Mouse (Mus musculus): ENCODE measurements around the gene Hsf2bp.

The Hsf2bp gene

GRCm38 (mm10) chr17:32036509-32037438 lies 625 bp upstream of the Hsf2bp start:
- DNase-seq (ENCODE audit: extremely low read depth, insufficient read length, low spot score) = no peak

GRCm38 (mm10) chr17:32034322-32034721 lies 1.8 kb downstream of the Hsf2bp start:
- DNase-seq (ENCODE audit: extremely low read depth, insufficient read length, low spot score) = no peak

- no peak for DNase-seq (ENCODE audit: extremely low read depth, insufficient read length, low spot score)
Observed at GRCm38 (mm10) chr17:32031684-32032083, 4.5 kb downstream of the Hsf2bp start.

DNA sequence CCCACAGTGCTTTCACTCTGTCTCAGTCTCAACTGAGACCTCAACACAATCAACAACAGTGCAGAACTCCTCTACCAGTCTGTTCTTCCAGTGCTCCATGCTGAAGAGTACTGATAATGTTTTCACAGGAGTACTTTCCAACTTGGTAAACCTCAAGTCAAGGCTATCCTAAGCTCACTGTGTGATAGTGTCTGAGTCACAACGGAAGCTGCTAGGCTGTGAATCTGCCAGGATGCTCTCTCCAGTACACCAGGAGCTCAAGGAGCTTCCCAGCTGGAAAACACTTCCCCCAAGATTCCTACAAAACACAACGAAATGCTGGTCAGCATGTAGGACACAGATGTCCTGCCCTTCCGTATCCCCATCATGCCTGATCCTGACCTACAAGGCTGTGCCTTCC lies 7.8 kb downstream of the Hsf2bp start:
- DNase-seq (ENCODE audit: extremely low read depth, insufficient read length, low spot score) = no peak

DNA sequence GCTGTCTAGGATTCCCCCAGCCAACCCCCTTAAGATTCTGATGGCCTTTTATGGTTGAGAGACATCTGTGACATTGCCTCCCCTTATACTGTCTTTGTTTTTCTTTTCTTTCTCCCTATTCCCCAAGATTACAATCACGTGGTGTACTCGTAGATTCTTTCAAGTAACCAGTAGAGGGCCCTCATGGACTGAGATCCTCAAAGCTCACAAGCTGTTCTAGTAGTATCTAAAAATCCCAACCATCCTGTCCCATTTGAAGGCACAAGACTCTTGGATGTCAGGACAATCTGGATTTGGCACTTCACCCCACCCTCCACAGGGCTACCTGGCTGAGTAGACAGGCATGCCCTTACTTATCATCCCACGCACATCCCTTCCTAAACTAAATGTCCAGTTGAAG lies 8.5 kb downstream of the Hsf2bp start:
- DNase-seq (ENCODE audit: extremely low read depth, insufficient read length, low spot score) = no peak

DNA sequence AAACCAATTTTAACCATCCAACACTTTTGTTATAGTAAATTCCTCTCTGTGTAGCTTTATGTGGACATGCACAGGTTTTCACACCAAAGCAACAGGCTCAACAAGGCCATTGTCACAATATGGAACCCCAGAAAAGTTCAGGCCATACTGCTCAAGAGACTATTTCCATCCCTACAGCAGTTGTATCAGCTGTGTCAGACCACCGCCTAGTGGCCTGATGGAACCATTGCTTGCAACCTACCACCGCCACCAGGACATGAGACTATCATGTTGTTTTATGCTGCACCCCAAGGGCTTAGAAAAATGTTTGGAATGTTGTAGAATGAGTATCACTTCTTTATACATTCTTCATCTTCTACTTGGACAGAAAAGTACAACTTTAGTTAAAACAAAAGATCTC lies 10.8 kb downstream of the Hsf2bp start:
- no peak for DNase-seq (ENCODE audit: extremely low read depth, insufficient read length, low spot score)

- DNase-seq (ENCODE audit: extremely low read depth, insufficient read length, low spot score) = no peak
Observed at GRCm38 (mm10) chr17:32024671-32025073, 11.5 kb downstream of the Hsf2bp start.

- DNase-seq (ENCODE audit: extremely low read depth, insufficient read length, low spot score) = peak; percentile 55
Observed at GRCm38 (mm10) chr17:32023088-32023487, 13.1 kb downstream of the Hsf2bp start.

DNA sequence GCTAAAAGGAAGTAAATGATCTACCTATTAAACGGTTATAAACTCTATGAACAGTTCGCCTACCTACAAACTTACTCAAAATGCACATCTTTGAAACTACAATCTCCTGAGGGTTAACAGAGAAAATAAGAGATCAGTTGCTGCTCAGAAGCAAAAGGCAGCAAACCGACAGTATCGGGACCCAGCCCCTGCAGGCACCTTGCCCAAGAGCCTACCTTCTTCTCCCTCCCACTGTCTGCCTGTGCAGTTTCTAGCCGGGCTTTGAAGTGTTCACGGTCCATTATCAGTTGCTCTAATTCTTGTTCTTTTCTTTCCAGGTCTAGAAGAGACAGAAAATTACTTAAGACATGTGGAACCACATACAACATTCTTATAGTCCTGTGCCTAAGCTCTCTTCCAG lies 13.6 kb downstream of the Hsf2bp start:
- DNase-seq (ENCODE audit: extremely low read depth, insufficient read length, low spot score) = no peak

GRCm38 (mm10) chr17:32021981-32022380 lies 14.2 kb downstream of the Hsf2bp start:
- DNase-seq (ENCODE audit: extremely low read depth, insufficient read length, low spot score) = no peak

GRCm38 (mm10) chr17:32018127-32018894 lies 17.8 kb downstream of the Hsf2bp start:
- DNase-seq (ENCODE audit: extremely low read depth, insufficient read length, low spot score) = no peak

DNA sequence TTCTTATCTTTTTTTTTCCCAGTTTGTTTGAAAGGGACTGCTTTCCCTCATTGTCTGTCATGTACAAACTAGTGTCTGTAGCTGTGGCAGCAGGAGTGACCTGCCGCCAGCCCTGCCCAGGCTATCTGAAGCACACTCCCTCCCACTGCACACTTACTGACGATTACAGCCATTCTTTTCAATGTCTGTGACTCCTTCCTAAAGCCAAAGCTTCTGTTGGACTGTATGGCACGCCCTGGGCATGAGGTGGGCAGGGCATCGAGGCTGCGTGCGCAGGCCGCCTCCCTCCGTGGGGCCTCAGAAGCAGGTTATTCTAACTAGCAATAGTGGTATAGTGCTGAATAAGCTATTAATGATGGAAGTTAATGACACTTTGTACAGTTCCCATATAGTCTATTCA lies 19.7 kb downstream of the Hsf2bp start:
- DNase-seq (ENCODE audit: extremely low read depth, insufficient read length, low spot score) = no peak

DNA sequence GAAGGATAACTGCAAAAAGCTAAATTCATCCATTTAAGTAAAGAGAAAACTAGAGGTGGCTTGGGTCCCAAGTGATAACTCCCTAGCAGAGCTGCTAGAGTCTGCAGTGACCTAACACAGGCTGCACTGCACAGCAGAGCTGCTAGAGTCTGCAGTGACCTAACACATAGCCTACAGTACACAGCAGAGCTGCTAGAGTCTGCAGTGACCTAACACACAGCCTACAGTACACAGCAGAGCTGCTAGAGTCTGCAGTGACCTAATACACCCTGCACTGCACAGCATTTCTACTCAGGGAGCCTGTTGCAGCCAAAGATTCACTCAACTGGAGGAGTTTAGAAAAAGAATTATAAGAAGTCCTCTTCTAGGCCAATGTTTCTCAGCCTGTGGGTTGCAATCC lies 22.5 kb downstream of the Hsf2bp start:
- DNase-seq (ENCODE audit: extremely low read depth, insufficient read length, low spot score) = no peak

- DNase-seq (ENCODE audit: extremely low read depth, insufficient read length, low spot score) = no peak
Observed at GRCm38 (mm10) chr17:32012254-32012653, 23.9 kb downstream of the Hsf2bp start.

DNA sequence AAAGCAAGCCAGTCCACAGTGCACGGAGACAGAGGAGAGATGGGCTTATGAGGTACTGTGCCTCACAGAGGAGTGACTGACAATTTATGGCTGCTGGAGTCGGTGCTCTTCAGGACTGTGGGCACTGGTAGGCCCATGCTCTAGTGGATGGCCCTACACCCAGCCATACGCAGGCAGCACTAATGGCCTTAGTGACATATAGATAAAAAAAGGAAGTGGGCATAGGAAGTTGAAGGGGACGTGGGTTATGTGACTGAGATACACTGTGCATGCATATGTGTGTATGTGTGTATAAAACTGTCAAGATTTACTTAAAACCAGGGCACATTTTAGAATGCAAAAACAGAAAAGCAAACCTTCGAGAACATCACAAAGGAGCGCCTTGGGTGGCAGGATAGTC lies 24.5 kb downstream of the Hsf2bp start:
- no peak for DNase-seq (ENCODE audit: extremely low read depth, insufficient read length, low spot score)

DNA sequence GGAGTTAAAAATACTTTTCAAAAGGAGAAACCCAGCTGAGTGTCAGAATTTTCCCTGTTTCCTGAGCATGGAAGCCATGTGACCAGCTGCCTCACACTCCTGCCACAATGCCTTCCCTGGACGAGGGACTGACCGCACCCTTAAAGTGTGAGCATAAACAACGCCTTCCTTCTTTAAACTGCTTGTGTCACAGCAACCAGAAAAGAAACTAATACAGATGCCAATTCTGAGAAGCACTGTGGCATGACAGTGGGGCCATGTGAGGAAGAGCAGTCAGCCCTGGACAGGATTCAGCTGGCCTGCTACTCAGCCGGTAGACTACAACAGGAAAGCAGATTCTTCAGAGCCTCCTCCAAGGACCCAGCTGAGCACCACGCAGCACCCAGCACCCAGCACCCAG lies 29.3 kb downstream of the Hsf2bp start:
- peak; percentile 37 for DNase-seq (ENCODE audit: extremely low read depth, insufficient read length, low spot score)

DNA sequence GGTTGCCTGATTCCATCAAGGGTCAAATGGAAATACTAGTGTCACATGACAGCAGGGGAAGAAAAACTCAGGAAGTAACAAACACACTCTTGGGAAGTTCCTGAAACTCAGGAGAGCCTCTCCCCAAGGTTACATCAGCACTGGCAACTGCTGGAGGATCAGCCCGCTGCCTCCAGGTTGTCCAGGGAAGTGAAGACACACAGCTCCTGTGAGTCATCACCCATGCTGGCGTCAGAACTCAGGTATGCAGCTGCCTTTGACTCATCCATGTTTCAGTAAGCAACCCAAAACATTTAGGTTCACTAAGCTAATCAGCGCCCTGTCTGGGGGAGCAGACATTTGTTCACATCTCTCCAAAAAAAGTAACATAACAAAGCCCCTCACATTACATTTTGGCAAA lies 32.9 kb downstream of the Hsf2bp start:
- peak; percentile 64 for DNase-seq (ENCODE audit: extremely low read depth, insufficient read length, low spot score)

GRCm38 (mm10) chr17:31998351-31998750 lies 37.8 kb downstream of the Hsf2bp start:
- DNase-seq (ENCODE audit: extremely low read depth, insufficient read length, low spot score) = no peak

GRCm38 (mm10) chr17:31996331-31996730 lies 39.8 kb downstream of the Hsf2bp start:
- no peak for DNase-seq (ENCODE audit: extremely low read depth, insufficient read length, low spot score)

- DNase-seq (ENCODE audit: extremely low read depth, insufficient read length, low spot score) = no peak
Observed at GRCm38 (mm10) chr17:31995784-31996183, 40.4 kb downstream of the Hsf2bp start.

GRCm38 (mm10) chr17:31994132-31994531 lies 42.0 kb downstream of the Hsf2bp start:
- peak; percentile 69 for DNase-seq (ENCODE audit: extremely low read depth, insufficient read length, low spot score)

- no peak for DNase-seq (ENCODE audit: extremely low read depth, insufficient read length, low spot score)
Observed at GRCm38 (mm10) chr17:31993354-31993753, 42.8 kb downstream of the Hsf2bp start.
